Comparison of ENCODE assay signal across 7 mouse cellular contexts in the genomic region with DNA sequence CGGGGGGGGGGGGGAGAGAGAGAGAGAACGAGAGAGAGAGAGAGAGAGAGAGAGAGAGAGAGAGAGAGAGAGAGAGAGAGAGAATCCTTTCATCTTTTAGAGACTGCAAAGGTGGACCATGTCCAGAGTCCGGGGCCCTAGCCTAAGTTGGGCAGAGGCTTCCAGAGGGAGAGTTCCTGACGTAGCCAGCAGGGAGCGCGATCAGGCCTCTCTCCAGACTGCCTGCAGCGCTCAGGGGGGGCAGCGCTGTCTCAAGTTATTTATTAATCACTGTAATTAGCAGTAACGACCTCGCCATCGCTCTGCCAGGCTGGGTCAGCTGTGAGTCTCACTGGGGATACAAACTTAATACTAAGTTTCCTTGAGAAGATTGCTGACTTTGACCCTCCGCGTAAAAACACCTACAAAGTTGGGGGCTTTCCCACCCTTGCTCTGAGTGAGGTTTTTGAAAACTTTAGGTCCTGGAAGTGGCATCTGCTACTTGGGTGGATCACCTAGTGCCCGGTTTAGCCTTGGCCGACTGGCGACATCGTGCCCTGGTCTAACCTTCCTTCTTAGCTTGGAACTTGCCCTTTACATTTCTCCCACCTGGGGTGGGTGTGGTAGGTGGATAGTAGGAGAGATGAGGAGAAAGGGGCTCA. TPM values are rescaled to one million over a fixed set of nuclear protein-coding genes. Genes with fewer than 3 reads are reported as not detected.
DNase-seq lines count a peak whose midpoint lies in the region; ATAC-seq lines count a peak whose summit lies in the region.

No protein-coding gene starts in this region.

- peak overlapping the region; percentile 68; the same call in 1 of the 2 replicates for H3K9ac ChIP-seq in hindbrain, embryonic 13.5 days
- no peak overlapping the region for H3K9ac ChIP-seq in limb, embryonic 12.5 days (replicated peaks)
- H3K9ac ChIP-seq in midbrain, embryonic 12.5 days (replicated peaks) = no peak overlapping the region; the same call in 1 of the 2 replicates

- WGBS in embryonic facial prominence, embryonic 10.5 days = 1% methylated on average over 17 of the region's 17 CpGs
- 1% methylated on average over 16 of the region's 17 CpGs for WGBS in hindbrain, embryonic 13.5 days
- 2% methylated on average over 16 of the region's 17 CpGs for WGBS in limb, embryonic 12.5 days
- 1% methylated on average over 15 of the region's 17 CpGs for WGBS in midbrain, embryonic 12.5 days

- no peak for ATAC-seq in hindbrain, embryonic 13.5 days (ENCODE audit: low FRiP score)
- no peak for ATAC-seq in limb, embryonic 12.5 days (ENCODE audit: insufficient number of reproducible peaks, insufficient read depth, low FRiP score, low TSS enrichment, low read depth)
- ATAC-seq in midbrain, embryonic 12.5 days (ENCODE audit: low FRiP score, low read depth) = peak; percentile 45; the same call in 1 of the 2 replicates

- H3K4me2 ChIP-seq in hindbrain, embryonic 13.5 days = peak overlapping the region; percentile 77
- H3K4me2 ChIP-seq in limb, embryonic 12.5 days = peak overlapping the region; percentile 54
- peak overlapping the region; percentile 50 for H3K4me2 ChIP-seq in midbrain, embryonic 12.5 days (replicated peaks)

- H3K9me3 ChIP-seq in embryonic facial prominence, embryonic 10.5 days = no peaks in the 10 kb centered on the region
- no peaks in the 10 kb centered on the region for H3K9me3 ChIP-seq in hindbrain, embryonic 13.5 days
- H3K9me3 ChIP-seq in limb, embryonic 12.5 days = no peaks in the 10 kb centered on the region
- no peaks in the 10 kb centered on the region for H3K9me3 ChIP-seq in midbrain, embryonic 12.5 days

- H3K27me3 ChIP-seq in embryonic facial prominence, embryonic 10.5 days (replicated peaks; ENCODE audit: low read depth, poor library complexity, severe bottlenecking) = peaks cover 100% of the 10 kb centered on the region
- peaks cover 90% of the 10 kb centered on the region for H3K27me3 ChIP-seq in hindbrain, embryonic 13.5 days
- peaks cover 97% of the 10 kb centered on the region for H3K27me3 ChIP-seq in limb, embryonic 12.5 days
- H3K27me3 ChIP-seq in midbrain, embryonic 12.5 days = peaks cover 96% of the 10 kb centered on the region

- peaks cover 32% of the 10 kb centered on the region for H3K4me1 ChIP-seq in embryonic facial prominence, embryonic 10.5 days
- peaks cover 57% of the 10 kb centered on the region for H3K4me1 ChIP-seq in hindbrain, embryonic 13.5 days (replicated peaks)
- H3K4me1 ChIP-seq in limb, embryonic 12.5 days (replicated peaks) = peaks cover 17% of the 10 kb centered on the region
- H3K4me1 ChIP-seq in midbrain, embryonic 12.5 days = peaks cover 32% of the 10 kb centered on the region

- no peak overlapping the region for H3K27ac ChIP-seq in embryonic facial prominence, embryonic 10.5 days (replicated peaks)
- peak overlapping the region; percentile 55 for H3K27ac ChIP-seq in hindbrain, embryonic 13.5 days
- no peak overlapping the region for H3K27ac ChIP-seq in limb, embryonic 12.5 days
- H3K27ac ChIP-seq in midbrain, embryonic 12.5 days (replicated peaks) = no peak overlapping the region; the same call in 1 of the 2 replicates

- H3K4me3 ChIP-seq in embryonic facial prominence, embryonic 10.5 days = peak overlapping the region; percentile 46
- peak overlapping the region; percentile 44 for H3K4me3 ChIP-seq in hindbrain, embryonic 13.5 days
- peak overlapping the region; percentile 33; the same call in 1 of the 2 replicates for H3K4me3 ChIP-seq in limb, embryonic 12.5 days (replicated peaks)
- peak overlapping the region; percentile 37 for H3K4me3 ChIP-seq in midbrain, embryonic 12.5 days

- H3K36me3 ChIP-seq in embryonic facial prominence, embryonic 10.5 days (replicated peaks) = no peaks in the 10 kb centered on the region
- H3K36me3 ChIP-seq in hindbrain, embryonic 13.5 days = no peaks in the 10 kb centered on the region
- H3K36me3 ChIP-seq in limb, embryonic 12.5 days = no peaks in the 10 kb centered on the region
- H3K36me3 ChIP-seq in midbrain, embryonic 12.5 days = no peaks in the 10 kb centered on the region

- DNase-seq in thymus, postnatal 14 days = peak; percentile 21
- no peak for DNase-seq in thymus, adult 18-20 months
- DNase-seq in embryonic facial prominence, embryonic 10.5 days (ENCODE audit: low spot score) = peak; percentile 58
- no peak for DNase-seq in ovary, postnatal 10 days (ENCODE audit: low spot score)

RNA-seq across cellular contexts. Expression of a gene that starts 0.9 kb away (rescaled TPM):
- polyA plus RNA-seq in embryonic facial prominence, embryonic 10.5 days (2016; fragmentation: Nextera tagmentation; extraction: Ambion mirVana) = 4.1 and 9.4 TPM in 2 replicates
- polyA plus RNA-seq in hindbrain, embryonic 13.5 days (2015; fragmentation: Nextera tagmentation; extraction: Ambion mirVana) = 64.6 and 91.3 TPM in 2 replicates
- polyA plus RNA-seq in limb, embryonic 12.5 days (2016; fragmentation: Nextera tagmentation; extraction: Ambion mirVana) = 0.10 TPM in 1 of 2 replicates, not detected in the other
- 52.2 and 65.0 TPM in 2 replicates for polyA plus RNA-seq in midbrain, embryonic 12.5 days (2016; fragmentation: Nextera tagmentation; extraction: Ambion mirVana)

RNA-seq across cellular contexts. Expression of a gene that starts 30.4 kb away (rescaled TPM):
- 6.6 and 6.8 TPM in 2 replicates for polyA plus RNA-seq in embryonic facial prominence, embryonic 10.5 days (2016; fragmentation: Nextera tagmentation; extraction: Ambion mirVana)
- 5.7 and 6.5 TPM in 2 replicates for polyA plus RNA-seq in hindbrain, embryonic 13.5 days (2015; fragmentation: Nextera tagmentation; extraction: Ambion mirVana)
- polyA plus RNA-seq in limb, embryonic 12.5 days (2016; fragmentation: Nextera tagmentation; extraction: Ambion mirVana) = 8.4 and 10.3 TPM in 2 replicates
- polyA plus RNA-seq in midbrain, embryonic 12.5 days (2016; fragmentation: Nextera tagmentation; extraction: Ambion mirVana) = 6.1 and 6.2 TPM in 2 replicates

RNA-seq across cellular contexts. Expression of a gene that starts 57.0 kb away (rescaled TPM):
- polyA plus RNA-seq in embryonic facial prominence, embryonic 10.5 days (2016; fragmentation: Nextera tagmentation; extraction: Ambion mirVana) = 34.4 and 36.7 TPM in 2 replicates
- 35.4 and 39.2 TPM in 2 replicates for polyA plus RNA-seq in hindbrain, embryonic 13.5 days (2015; fragmentation: Nextera tagmentation; extraction: Ambion mirVana)
- polyA plus RNA-seq in limb, embryonic 12.5 days (2016; fragmentation: Nextera tagmentation; extraction: Ambion mirVana) = 40.4 and 45.0 TPM in 2 replicates
- polyA plus RNA-seq in midbrain, embryonic 12.5 days (2016; fragmentation: Nextera tagmentation; extraction: Ambion mirVana) = 45.7 and 53.3 TPM in 2 replicates

Comparison
In these comparisons a context has a peak if more than half of its experiments do, and no peak if none do; other contexts are left out.
1. DNase-seq: peak in thymus, postnatal 14 days (single experiment) and embryonic facial prominence, embryonic 10.5 days (single experiment); none in thymus, adult 18-20 months (0 of 2) and ovary, postnatal 10 days (single experiment).
2. Peak in every context shown above with its lines, with median percentiles within 50 percentile points of each other: H3K4me3 ChIP-seq and H3K4me2 ChIP-seq.